Mouse (Mus musculus) G1E (cell line): Measurements from ENCODE around the gene Rheb. TPM values are rescaled to one million over a fixed set of nuclear protein-coding genes. Genes with fewer than 3 reads are reported as not detected.
"Not testable (repeated sequence)": the region's sequence is repeated elsewhere in the genome, so short reads cannot be mapped to it uniquely, and the experiment has no call there.

Experiments
- ATAC-seq: 2 replicates; pipeline ENCODE4 v1.8.0; 2016; ENCODE audit warnings: mild to moderate bottlenecking; ENCODE audit not compliant: insufficient number of reproducible peaks, poor library complexity, low FRiP score, severe bottlenecking; ENCODE audit errors: extremely low read depth
- DNase-seq: peaks from one replicate; pipeline ENCODE4 v3.0.0; 2012; ENCODE audit warnings: low spot score
- H3K27me3 ChIP-seq: 2 replicates; pipeline ENCODE4 v1.6.1; 2012; ENCODE audit warnings: mild to moderate bottlenecking, low read length, inconsistent platforms; ENCODE audit not compliant: insufficient read depth
- H3K36me3 ChIP-seq: replicated peaks from 2 replicates; pipeline ENCODE3; 2012; ENCODE audit warnings: mild to moderate bottlenecking, inconsistent platforms
- H3K4me1 ChIP-seq: 2 replicates; pipeline ENCODE4 v1.6.1; 2012; ENCODE audit warnings: low read depth, low read length, inconsistent platforms, mixed read lengths; ENCODE audit not compliant: insufficient read depth
- H3K4me3 ChIP-seq: 2 replicates; pipeline ENCODE4 v1.5.1; 2012; ENCODE audit warnings: low read depth, mild to moderate bottlenecking, inconsistent platforms, low read length, moderate library complexity, mixed read lengths
- H3K9me3 ChIP-seq: replicated peaks from 2 replicates; pipeline ENCODE4 v1.6.1; 2012; ENCODE audit warnings: inconsistent platforms
- CTCF ChIP-seq: IDR thresholded peaks from 2 replicates; pipeline ENCODE4 v1.5.1; 2012; ENCODE audit warnings: low read depth, low read length, inconsistent platforms, mixed read lengths
- GATA1 ChIP-seq: IDR thresholded peaks from 2 replicates; pipeline ENCODE4 v1.6.1; 2012; ENCODE audit warnings: borderline replicate concordance, low read length, inconsistent platforms, mixed read lengths
- GATA2 ChIP-seq: IDR thresholded peaks from 2 replicates; pipeline ENCODE4 v1.6.1; 2012; ENCODE audit warnings: low read depth, low read length, inconsistent platforms, borderline replicate concordance
- POLR2AphosphoS5 ChIP-seq: IDR thresholded peaks from 2 replicates; pipeline ENCODE4 v1.6.1; 2012; ENCODE audit warnings: low read depth, low read length, inconsistent platforms; ENCODE audit not compliant: insufficient replicate concordance
- TAL1 ChIP-seq: conservative IDR thresholded peaks from 2 replicates; pipeline ENCODE4 v1.6.1; 2012; ENCODE audit warnings: low read depth, low read length, inconsistent platforms, mixed read lengths
- polyA plus RNA-seq: library from polyadenylated mRNA; stranded (reverse); fragments of >175 nt; gene quantifications from 2 replicates; pipeline ENCODE4 v1.2.3, GENCODE M21; 2012
- total RNA-seq, 2 experiments: library from RNA; stranded (forward) in 1 of 2; stranded (reverse) in 1 of 2; fragments of 200-1000 nt in 1 of 2; fragments of >200 nt in 1 of 2; fragmentation: Nextera tagmentation in 1 of 2; gene quantifications; 2 replicates each; pipeline ENCODE4 v1.2.3; 2014 to 2017

Gene Rheb
- total and polyA plus RNA-seq, 3 experiments, result 22.1 to 65.1 (median 55.3) TPM

DNA sequence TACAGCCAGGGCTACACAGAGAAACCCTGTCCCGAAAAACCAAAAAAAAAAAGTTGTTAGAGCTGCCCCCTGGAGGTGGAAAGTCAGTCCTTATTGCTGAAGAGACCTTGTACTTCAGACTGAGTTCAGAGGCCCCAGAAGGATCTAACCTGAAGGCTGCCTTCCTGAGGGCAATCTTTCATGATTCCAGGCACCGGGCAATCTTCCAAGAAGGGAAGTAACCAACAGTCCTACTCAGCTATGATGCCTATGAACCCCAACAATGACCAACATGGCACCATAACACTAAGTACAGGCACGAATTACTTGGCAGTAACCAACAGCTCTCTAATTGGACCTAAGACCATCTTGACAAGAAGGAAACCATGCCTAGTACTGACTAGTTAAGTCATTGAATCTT, 14.0 kb downstream of the Rheb start:
- H3K9me3 ChIP-seq, result no peaks in the 10 kb centered on the region
- H3K27me3 ChIP-seq, result no peaks in the 10 kb centered on the region
- ATAC-seq, result no peak
- H3K4me1 ChIP-seq, result peaks cover 50% of the 10 kb centered on the region
- H3K4me3 ChIP-seq, result no peak overlapping the region
- DNase-seq, result no peak
- no peak for TF ChIP-seq GATA1
- no peak for TF ChIP-seq CTCF
- no peak for TF ChIP-seq TAL1
- TF ChIP-seq GATA2, result no peak
- no peak for TF ChIP-seq POLR2AphosphoS5
- peaks cover 53% of the 10 kb centered on the region for H3K36me3 ChIP-seq

DNA sequence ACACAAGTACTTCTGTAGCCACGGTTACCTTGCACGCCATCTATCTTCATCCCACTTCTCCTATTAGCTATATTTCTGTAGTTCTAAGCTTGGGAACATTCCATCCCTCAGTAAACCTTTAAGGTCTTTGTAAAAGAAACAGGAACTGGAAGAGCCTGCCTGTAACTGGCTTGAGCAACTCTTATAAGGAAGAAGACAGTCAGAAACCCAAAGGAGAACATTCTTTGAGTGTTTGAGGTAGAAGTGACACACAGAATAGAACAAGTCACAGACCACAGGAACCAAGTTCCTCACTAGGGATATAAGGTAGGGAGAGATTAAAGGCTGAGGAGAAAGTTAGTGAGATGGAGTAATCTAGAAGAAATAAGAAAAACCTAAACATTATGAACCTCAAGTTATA, 15.3 kb downstream of the Rheb start:
- ATAC-seq (no peak), DNase-seq (no peak)
- H3K4me1 ChIP-seq, result peaks cover 50% of the 10 kb centered on the region
- no peaks in the 10 kb centered on the region for H3K9me3 ChIP-seq
- no peaks in the 10 kb centered on the region for H3K27me3 ChIP-seq
- TF ChIP-seq CTCF (no peak), POLR2AphosphoS5 (no peak), GATA2 (no peak), GATA1 (no peak), TAL1 (no peak)
- peaks cover 53% of the 10 kb centered on the region for H3K36me3 ChIP-seq
- H3K4me3 ChIP-seq, result no peak overlapping the region

DNA sequence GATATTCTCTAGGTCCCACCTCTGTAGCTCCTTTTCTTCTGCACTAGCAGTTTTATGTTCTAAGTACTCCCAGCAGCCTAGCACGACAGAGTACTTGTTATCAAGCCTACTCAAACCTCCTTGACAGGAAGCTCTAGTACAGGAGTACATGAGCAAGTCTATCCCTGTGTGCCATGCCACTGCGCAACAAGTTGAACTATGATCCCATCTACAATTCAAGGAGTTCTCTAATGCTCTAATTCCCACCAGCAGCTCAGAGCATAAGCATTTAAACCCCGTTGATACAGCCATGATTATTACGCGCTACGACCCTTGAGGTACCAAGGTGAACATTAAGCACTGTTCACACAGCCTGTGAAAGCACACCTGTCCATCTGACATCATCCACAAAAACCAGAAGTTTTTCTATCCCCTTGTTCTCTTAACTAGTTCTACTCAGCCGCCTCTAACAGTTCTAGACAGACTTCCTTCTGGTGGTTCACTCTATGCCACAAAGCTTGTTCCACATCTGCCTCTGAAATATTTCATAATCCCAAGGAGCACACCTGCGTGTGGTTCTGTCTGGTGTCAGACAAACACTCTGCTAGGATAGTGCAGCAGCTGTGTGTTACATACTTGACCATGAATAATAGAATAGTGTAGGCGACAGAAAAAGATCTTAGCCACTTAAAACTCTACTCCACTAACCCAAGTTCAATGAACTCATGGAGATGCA, 16.2 kb downstream of the Rheb start:
- H3K4me1 ChIP-seq, result peaks cover 48% of the 10 kb centered on the region
- ATAC-seq (no peak), DNase-seq (no peak)
- H3K36me3 ChIP-seq, result peaks cover 52% of the 10 kb centered on the region
- H3K27me3 ChIP-seq, result no peaks in the 10 kb centered on the region
- H3K9me3 ChIP-seq, result no peaks in the 10 kb centered on the region
- no peak overlapping the region for H3K4me3 ChIP-seq
- TF ChIP-seq CTCF, result no peak

DNA sequence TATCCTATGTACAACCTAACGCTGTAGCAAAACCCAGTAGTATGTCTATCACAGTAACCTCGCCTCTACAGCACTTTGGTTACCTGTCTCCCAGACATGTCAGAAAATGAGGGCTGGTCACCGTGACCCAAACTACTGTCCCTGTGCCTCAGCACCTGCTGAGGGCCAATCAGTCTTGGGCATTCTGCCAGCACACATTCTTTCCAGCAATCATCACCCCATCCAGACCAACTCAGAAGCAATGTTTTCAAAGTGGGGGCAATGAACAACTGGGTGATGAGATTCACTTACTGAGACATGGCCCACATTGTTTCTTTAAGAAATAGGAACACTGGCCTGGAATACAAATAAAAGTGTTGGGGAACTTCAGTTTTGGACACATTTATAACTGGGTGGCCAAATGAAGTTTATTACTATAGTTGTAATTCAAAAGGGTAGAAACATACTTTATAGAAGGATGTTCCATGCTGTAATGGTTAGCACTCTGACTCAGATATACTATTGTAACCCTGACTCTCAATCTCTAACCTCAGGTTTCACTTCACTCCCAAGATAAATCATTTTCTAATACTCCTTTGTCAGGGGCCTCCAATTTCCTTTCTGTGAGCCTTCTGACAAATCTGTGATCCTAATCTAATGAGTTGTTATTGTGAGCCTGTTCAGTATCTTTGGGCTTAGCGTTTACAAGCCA, 16.9 kb downstream of the Rheb start:
- TF ChIP-seq TAL1, result no peak
- TF ChIP-seq GATA1, result no peak
- no peak for TF ChIP-seq CTCF
- no peak for TF ChIP-seq GATA2
- TF ChIP-seq POLR2AphosphoS5, result no peak
- Histone ChIP-seq H3K27me3 (no peaks in the 10 kb centered on the region), H3K36me3 (peaks cover 52% of the 10 kb centered on the region), H3K4me3 (no peak overlapping the region), H3K4me1 (peaks cover 47% of the 10 kb centered on the region), H3K9me3 (no peaks in the 10 kb centered on the region)
- ATAC-seq, result no peak
- DNase-seq, result no peak

DNA sequence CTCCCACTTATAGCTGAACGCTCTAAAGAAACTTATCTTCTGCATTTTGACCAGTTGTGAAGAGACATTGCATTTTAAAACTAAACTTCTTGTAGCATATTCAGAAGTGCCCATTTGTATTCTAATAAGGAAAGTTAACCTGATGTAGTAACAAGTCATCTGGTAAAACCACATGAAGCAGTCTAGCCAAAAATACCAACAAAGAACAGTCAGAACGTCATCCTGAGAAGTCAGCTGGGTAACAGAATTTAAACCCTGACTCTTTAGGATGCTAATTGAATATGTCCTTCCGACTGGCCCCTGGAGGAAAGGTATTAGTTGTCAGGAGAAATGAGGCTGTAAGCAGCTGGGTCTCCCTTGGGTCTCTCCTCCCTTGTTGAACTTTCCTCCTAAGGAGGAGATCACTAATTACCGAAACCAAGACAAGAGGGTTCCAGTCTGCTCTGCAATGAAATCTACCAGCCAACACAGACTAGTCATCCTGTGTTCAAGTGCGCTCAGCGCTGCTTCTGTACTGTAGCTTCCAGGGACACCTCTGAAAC, 18.5 kb downstream of the Rheb start:
- Histone ChIP-seq H3K27me3 (no peaks in the 10 kb centered on the region), H3K4me1 (peaks cover 42% of the 10 kb centered on the region)
- ATAC-seq, result no peak

DNA sequence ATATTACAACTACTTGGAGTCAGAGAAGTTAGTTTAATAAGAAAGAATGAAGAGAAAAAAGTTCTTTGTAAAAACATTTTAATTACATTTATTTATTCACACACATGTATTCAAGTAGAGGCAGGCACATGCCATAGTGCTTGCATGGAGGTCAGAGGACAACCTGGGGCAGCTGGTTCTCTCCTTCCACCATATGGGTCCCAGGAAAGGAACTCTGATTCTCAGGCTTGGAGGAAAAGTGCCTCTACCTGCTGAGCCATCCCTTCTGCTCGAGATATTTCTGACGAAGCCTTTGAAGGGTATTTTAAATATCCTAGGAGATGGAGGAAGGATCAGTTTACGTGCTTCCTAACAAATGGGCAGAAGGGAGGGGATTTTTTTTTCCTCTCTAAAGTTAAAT, 19.6 kb downstream of the Rheb start:
- DNase-seq (no peak), ATAC-seq (no peak)
- Histone ChIP-seq H3K36me3 (peaks cover 57% of the 10 kb centered on the region), H3K27me3 (no peaks in the 10 kb centered on the region), H3K4me1 (peaks cover 34% of the 10 kb centered on the region), H3K9me3 (no peaks in the 10 kb centered on the region), H3K4me3 (no peak overlapping the region)
- no peak for TF ChIP-seq POLR2AphosphoS5
- no peak for TF ChIP-seq GATA1
- TF ChIP-seq GATA2, result no peak
- no peak for TF ChIP-seq TAL1
- TF ChIP-seq CTCF, result no peak

More for the DNA sequence above, 18.5 kb downstream of the Rheb start:
- DNase-seq, result no peak
- H3K9me3 ChIP-seq, result no peaks in the 10 kb centered on the region
- no peak overlapping the region for H3K4me3 ChIP-seq
- peaks cover 57% of the 10 kb centered on the region for H3K36me3 ChIP-seq
- TF ChIP-seq GATA1 (no peak), GATA2 (no peak), TAL1 (no peak), POLR2AphosphoS5 (no peak), CTCF (no peak)

DNA sequence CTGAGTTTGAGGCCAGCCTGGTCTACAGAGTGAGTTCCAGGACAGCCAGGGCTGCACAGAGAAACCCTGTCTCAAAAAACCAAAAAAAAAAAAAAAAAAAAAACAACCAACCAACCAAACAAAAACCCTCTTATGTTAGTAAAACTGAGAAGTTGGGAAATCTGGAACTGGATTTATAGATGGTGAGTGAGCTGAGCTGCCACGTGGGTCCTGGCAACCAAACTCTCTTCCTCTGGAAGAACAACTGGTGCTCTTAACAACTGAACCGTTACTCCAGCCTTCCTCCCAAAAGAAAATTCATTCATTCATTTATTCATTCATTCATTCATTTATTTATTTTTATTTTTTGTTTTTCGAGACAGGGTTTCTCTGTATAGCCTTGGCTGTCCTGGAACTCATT, 20.2 kb downstream of the Rheb start:
- H3K9me3 ChIP-seq, H3K27me3 ChIP-seq, ATAC-seq, H3K4me3 ChIP-seq, DNase-seq: not testable (repeated sequence)
- peaks cover 31% of the 10 kb centered on the region for H3K4me1 ChIP-seq
- H3K36me3 ChIP-seq, result peaks cover 57% of the 10 kb centered on the region
